Mouse (Mus musculus) testis, postnatal 14 days (tissue): ENCODE measurements around the gene Six5.

Experiments
- DNase-seq: peaks from one replicate; pipeline ENCODE4 v3.0.0; 2021; ENCODE audit warnings: low spot score

Six5 gene

DNA sequence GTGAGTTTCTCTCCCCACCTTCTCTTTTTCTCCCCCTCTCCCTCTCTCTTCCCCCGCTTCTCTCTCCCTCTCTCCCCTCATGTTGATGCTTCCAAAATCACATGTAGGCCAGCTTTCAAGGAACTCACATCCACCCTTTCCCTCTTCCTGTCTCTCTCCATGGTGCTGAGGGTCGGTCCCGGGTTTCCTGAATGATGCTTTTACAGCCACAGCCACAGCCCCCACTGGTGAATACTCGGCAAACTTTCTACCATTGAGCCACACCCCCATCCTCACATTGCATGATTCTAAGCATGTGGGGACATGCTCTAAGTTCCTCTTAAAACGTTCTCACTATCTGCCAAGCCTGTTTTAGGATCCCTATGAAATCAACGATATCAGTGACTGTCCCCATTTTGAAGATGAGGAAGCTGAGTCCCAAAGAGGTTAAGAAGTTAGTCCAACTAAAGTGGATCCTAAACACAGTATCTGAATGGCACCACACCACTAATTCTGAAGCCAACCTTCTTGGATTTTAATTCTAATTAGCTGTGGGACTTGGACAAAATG is 53.2 kb downstream of the Six5 start:
- no peak for DNase-seq
